Mouse (Mus musculus) olfactory bulb, adult 2 months (tissue): ENCODE measurements at regions not wholly inside any gene's neighbourhood (a gene's known extent, or its start where the extent isn't known, plus 50 kb on each side); places are given as distances from the start of the nearest gene placed in this dataset.

Experiments used
- H3K27ac ChIP-seq: fragments of 200-500 bp; 2 replicates; pipeline ENCODE4 v1.5.1; 2012; ENCODE audit warnings: low read depth, low read length; ENCODE audit not compliant: insufficient read depth
- H3K4me1 ChIP-seq: fragments of 200-500 bp; 2 replicates; pipeline ENCODE4 v1.6.1; 2012; ENCODE audit warnings: low read length; ENCODE audit not compliant: control insufficient read depth, insufficient read depth
- H3K4me3 ChIP-seq: fragments of 200-500 bp; 2 replicates; pipeline ENCODE4 v1.5.1; 2012; ENCODE audit warnings: mild to moderate bottlenecking, low read depth, low read length, moderate library complexity; ENCODE audit not compliant: insufficient read depth
- CTCF ChIP-seq: fragments of 200-500 bp; IDR thresholded peaks from 2 replicates; pipeline ENCODE4 v1.5.1; 2012; ENCODE audit warnings: low read depth, mild to moderate bottlenecking, low read length, moderate library complexity; ENCODE audit not compliant: insufficient read depth
- POLR2A ChIP-seq: fragments of 200-500 bp; IDR thresholded peaks from 2 replicates; pipeline ENCODE4 v1.6.1; 2012; ENCODE audit warnings: mild to moderate bottlenecking, low read depth, low read length, moderate library complexity; ENCODE audit not compliant: insufficient read depth
- WGBS: fragments of 180-500 bp; shearing (Covaris S2); methylation state at CpG from one replicate; pipeline ENCODE4 v1.1.7; 2018; 5-methylcytosine and 5-hydroxymethylcytosine counted together

DNA sequence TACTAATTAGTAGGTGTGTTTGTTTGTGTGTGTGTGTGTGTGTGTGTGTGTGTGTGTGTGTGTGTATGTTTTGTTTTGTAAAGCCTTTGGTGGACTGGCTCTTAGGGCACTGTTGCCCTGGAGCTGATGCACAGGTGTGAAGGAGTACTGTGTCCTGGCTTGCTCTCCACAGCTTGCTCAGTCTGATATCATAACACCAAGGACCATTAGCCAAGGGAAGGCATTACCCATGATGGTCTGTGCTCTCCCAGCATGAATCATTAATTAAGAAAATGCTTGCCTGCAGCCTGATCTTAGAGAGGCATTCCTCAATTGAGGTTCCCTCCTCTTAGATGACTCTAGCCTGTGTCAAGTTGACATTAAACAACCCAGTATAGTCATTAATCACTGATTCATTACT, 54.7 kb downstream of the Spry2 start:
- Histone ChIP-seq H3K27ac (no peak overlapping the region), H3K4me3 (no peak overlapping the region), H3K4me1 (no peaks in the 10 kb centered on the region)
- no peak for TF ChIP-seq POLR2A
- TF ChIP-seq CTCF: no peak

DNA sequence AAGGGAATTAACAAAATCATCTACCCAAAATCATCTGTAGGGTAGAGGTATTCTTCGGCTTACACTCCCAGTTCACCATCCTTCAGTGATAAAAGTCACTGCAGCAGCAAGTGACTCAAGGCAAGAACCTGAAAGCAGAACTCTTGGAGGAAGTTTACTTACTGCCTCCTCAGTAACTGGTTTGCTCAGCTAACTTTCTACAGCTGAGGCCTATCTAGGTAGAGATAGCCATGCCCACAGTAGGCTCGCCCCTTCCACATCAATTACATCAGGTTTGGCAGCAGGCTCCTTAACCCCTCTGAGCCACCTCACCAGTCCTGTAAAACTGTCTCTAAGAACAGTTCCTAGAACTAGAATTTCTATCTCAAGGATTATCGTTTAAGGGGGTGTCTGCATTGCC, 59.1 kb downstream of the Spry2 start:
- Histone ChIP-seq H3K4me3 (no peak overlapping the region), H3K27ac (no peak overlapping the region), H3K4me1 (no peaks in the 10 kb centered on the region)
- 90% methylated on average over 3 of the region's 3 CpGs for WGBS
- TF ChIP-seq CTCF (no peak), POLR2A (no peak)

DNA sequence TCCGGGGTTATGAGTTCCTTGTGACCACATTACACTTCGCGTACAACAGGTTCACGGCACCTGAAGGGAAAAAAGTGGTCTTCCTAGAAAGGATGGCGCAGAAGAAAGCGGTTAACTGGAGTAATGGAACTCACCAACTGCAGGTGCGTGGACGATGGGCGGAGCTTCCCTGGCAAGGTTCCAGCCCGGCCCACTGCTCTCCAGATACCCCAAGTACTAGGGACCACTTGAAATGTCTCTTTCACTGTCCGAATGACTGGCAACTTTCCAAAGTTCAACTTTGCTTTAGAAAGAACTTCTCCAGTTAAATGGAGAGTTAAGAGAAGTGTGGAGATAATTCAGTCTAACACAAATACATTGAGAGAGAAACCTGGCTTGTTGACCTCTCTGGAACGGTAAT, 65.9 kb downstream of the Spry2 start:
- TF ChIP-seq POLR2A (no peak), CTCF (no peak)
- H3K27ac ChIP-seq: no peak overlapping the region
- H3K4me1 ChIP-seq: no peaks in the 10 kb centered on the region
- no peak overlapping the region for H3K4me3 ChIP-seq
- 92% methylated on average over 12 of the region's 12 CpGs for WGBS

DNA sequence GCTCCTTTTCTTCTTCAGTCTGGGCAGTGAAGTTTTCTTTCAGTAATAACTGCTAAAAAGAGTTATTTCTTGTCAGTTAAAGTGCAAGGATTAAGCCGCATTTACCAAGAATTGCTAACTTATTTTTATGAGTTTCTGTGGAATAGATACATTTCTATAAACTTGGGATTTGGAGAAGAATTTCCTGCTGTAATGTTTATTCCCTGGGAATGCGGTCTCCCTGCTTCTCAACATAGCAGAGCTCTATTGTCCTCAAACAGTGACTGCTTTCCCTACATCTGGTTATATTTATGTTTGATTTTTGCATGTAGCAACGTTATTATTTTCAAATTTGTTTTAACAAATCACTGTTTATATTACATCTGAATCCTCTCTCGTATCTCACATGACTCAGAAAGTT, 66.3 kb downstream of the Spry2 start:
- 85% methylated on average over 4 of the region's 4 CpGs for WGBS

DNA sequence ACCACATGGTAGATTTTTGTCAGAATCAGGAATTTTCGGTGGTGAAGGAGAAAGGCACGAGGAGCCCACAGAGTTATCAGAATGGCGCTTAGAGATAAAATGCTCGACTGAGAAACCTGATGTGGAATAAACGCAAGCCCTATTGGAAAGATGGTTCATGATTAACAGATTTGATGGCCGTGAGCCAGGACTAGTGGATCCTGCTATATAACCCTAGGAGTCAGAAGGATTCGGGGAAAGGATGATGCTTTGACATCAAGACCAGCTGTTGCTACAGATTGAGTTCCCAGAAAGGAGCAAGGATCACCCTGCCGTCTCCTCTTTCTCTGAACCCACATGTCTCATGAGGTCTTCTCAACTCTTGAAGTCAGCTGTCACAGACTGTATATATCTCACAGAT, 73.5 kb downstream of the Spry2 start:
- no peak overlapping the region for H3K27ac ChIP-seq
- TF ChIP-seq CTCF: no peak
- no peak for TF ChIP-seq POLR2A
- H3K4me1 ChIP-seq: no peaks in the 10 kb centered on the region
- WGBS: 95% methylated on average over 8 of the region's 8 CpGs
- H3K4me3 ChIP-seq: no peak overlapping the region

More for the DNA sequence above, 66.3 kb downstream of the Spry2 start:
- Histone ChIP-seq H3K4me1 (no peaks in the 10 kb centered on the region), H3K4me3 (no peak overlapping the region), H3K27ac (no peak overlapping the region)
- TF ChIP-seq POLR2A: no peak
- TF ChIP-seq CTCF: no peak

DNA sequence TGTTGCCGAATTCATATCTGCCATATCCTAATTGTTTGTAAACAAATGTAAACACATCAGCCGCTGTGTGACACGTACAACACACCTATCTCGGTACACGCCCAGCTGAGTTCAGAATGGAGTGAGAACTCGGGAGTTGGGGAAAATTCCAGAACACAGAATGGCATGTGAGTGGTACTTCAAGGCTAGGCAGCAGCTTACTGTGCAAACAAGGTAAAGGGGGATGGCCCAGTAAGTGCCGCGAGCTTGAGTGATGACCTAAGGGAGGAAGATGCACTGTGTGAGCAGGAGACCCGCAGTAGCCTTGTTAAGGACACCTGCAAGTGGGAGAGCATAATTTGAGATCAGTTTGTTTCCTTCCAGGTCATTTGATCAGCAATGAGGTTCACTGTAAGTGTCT, 74.0 kb downstream of the Spry2 start:
- TF ChIP-seq CTCF (no peak), POLR2A (no peak)
- 95% methylated on average over 9 of the region's 9 CpGs for WGBS
- Histone ChIP-seq H3K4me1 (no peaks in the 10 kb centered on the region), H3K4me3 (no peak overlapping the region), H3K27ac (no peak overlapping the region)

DNA sequence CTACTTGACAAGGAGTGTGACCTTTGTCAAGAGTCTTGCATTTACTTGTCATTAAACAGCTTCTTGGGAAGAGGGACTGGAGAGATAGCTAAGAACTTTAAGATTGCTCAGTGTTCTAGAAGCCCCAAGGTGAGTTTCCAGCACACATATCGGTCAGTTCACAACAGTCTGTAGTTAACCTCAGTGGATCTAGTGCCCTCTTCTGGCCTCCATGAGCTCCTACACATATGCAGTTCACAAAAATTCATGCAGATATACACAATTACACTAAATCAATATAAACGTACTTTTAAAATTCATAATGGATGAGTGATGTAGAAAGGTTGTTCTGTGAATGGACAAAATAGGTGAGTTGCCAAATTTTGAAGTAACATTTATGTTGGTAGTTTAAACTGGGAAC, 77.1 kb downstream of the Spry2 start:
- 96% methylated on average over 2 of the region's 2 CpGs for WGBS
- TF ChIP-seq CTCF: no peak
- TF ChIP-seq POLR2A: no peak
- peaks cover 6% of the 10 kb centered on the region; the same call in 1 of the 2 replicates for H3K4me1 ChIP-seq
- no peak overlapping the region for H3K27ac ChIP-seq
- H3K4me3 ChIP-seq: no peak overlapping the region

DNA sequence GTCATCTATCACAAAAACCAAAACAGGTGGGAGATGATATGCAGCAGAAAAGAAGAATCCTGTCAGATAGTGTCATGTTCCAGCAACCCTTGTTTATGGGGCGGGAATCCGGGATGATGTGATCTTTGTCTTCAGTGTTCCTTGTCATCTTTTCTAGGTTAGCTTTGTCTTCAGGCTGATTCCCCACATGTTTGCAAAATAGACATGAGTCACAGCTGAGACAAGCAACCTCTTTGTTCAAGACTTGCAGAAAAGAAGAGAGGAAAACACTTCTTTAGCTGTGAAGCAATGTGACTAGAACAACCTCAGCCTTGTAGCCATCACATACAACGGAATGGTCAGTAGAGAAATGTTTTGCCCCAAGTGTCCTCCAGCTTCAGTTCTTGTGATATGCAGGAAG, 77.8 kb downstream of the Spry2 start:
- TF ChIP-seq CTCF (no peak), POLR2A (no peak)
- no peak overlapping the region for H3K4me3 ChIP-seq
- peaks cover 6% of the 10 kb centered on the region; the same call in 1 of the 2 replicates for H3K4me1 ChIP-seq
- no peak overlapping the region for H3K27ac ChIP-seq
- 95% methylated on average over 3 of the region's 3 CpGs for WGBS

DNA sequence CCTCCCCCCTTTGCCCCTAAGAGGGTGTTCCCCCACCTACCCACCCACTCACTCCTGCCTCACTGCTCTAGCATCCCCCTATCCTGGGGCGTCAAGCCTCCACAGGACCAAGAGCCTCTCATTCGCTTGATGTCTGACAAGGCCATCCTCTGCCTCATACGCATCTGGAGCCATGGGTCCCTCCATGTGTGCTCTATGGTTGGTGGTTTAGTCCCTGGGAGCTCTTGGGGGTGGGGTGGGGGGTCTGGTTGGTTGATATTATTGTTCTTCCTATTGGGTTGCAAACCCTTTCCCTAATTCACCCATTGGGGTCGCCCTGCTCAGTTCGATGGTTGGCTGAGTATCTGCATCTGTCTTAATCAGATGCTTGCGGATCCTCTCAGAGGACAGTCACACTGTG, 79.1 kb downstream of the Spry2 start:
- H3K27ac ChIP-seq: no peak overlapping the region
- TF ChIP-seq POLR2A (no peak), CTCF (no peak)
- 93% methylated on average over 6 of the region's 6 CpGs for WGBS
- H3K4me1 ChIP-seq: peaks cover 6% of the 10 kb centered on the region; the same call in 1 of the 2 replicates
- H3K4me3 ChIP-seq: no peak overlapping the region

DNA sequence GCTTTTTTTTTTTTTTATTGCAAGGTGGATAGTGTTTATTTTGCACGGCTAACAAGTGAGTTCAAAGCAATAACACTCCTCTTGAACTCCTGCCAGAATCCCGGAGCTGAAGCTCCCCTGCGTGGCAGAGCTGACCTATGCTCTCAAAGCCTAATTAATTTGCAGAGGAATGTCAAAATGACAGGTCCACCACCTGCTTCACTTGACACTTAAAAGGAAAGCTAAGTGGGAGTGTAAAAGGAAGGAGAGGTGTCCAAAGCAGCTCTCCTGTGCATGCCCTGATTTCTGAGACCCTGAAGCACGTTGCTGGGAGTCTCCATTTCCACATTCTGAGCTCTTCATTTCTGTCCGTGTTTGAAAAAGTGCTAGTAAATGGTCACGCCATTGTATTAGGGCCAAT, 80.8 kb downstream of the Spry2 start:
- H3K4me3 ChIP-seq: no peak overlapping the region
- 15% methylated on average over 6 of the region's 6 CpGs for whole genome bisulfite sequencing
- TF ChIP-seq CTCF (no peak), POLR2A (no peak)
- H3K27ac ChIP-seq: no peak overlapping the region
- H3K4me1 ChIP-seq: peaks cover 6% of the 10 kb centered on the region; the same call in 1 of the 2 replicates
